ENCODE assay signal across 27 mouse cellular contexts in genomic region chr19:40238175-40238850, GRCm38 (mm10). TPM values are rescaled to one million over a fixed set of nuclear protein-coding genes. Genes with fewer than 3 reads are reported as not detected.
A peak's percentile ranks its signal among the peaks of the same experiment; 100 is the strongest.
DNase-seq lines count a peak whose midpoint lies in the region; ATAC-seq and TF ChIP-seq lines count a peak whose summit lies in the region.
"Had no signal": no experiment of that assay in that cellular context is flagged by ENCODE, and none has a peak within 500 bp of the region (broad histone marks: within the 10 kb centered on the region; RNA-seq: fewer than 3 reads in every experiment).

No protein-coding gene starts in this region.

- TF ChIP-seq RAD21 in MEL (IDR thresholded peaks at IDR 0.05; ENCODE audit: low read depth, low read length): no peak

- no peak overlapping the region for H3K4me3 ChIP-seq in intestine, embryonic 14.5 days (ENCODE audit: low read depth, low read length)
- no peak overlapping the region for H3K4me3 ChIP-seq in intestine, postnatal 0 days (ENCODE audit: low read depth, low read length)
- H3K4me3 ChIP-seq in MEL (ENCODE audit: control insufficient read depth in 1 of 2, insufficient read depth in 1 of 2, low read depth in 2 of 2, low read length in 2 of 2): no peak overlapping the region
- no peak overlapping the region for H3K4me3 ChIP-seq in embryonic fibroblast, embryonic 13.5 days (ENCODE audit: insufficient read depth, low read length)
- H3K4me3 ChIP-seq in lung, postnatal 0 days (ENCODE audit: low read depth, low read length): no peak overlapping the region
- H3K4me3 ChIP-seq: forebrain, embryonic 10.5 days; heart, embryonic 10.5 days; limb, embryonic 15.5 days; liver, embryonic 15.5 days; midbrain, embryonic 12.5 days had no signal

- H3K79me2 ChIP-seq in MEL (ENCODE audit: control insufficient read depth, insufficient read depth, low read length, poor library complexity): no peaks in the 10 kb centered on the region

- no peaks in the 10 kb centered on the region for H3K27me3 ChIP-seq in intestine, embryonic 14.5 days (replicated peaks; ENCODE audit: control insufficient read depth, insufficient read depth, low read length)
- no peaks in the 10 kb centered on the region for H3K27me3 ChIP-seq in intestine, postnatal 0 days (replicated peaks; ENCODE audit: control insufficient read depth, insufficient read depth, low read length)
- H3K27me3 ChIP-seq in MEL (ENCODE audit: control insufficient read depth in 1 of 2, insufficient read depth in 2 of 2, low read length in 2 of 2): no peaks in the 10 kb centered on the region; a peak in 1 of 4 replicates
- no peaks in the 10 kb centered on the region for H3K27me3 ChIP-seq in lung, postnatal 0 days (replicated peaks; ENCODE audit: insufficient read depth, low read length)
- H3K27me3 ChIP-seq: limb, embryonic 15.5 days; liver, embryonic 15.5 days; midbrain, embryonic 12.5 days had no signal

- peak; percentile 59 to 72; a peak in 3 of 4 replicates for TF ChIP-seq EP300 in MEL (IDR thresholded peaks at IDR 0.05; ENCODE audit: low read depth in 1 of 2, low read length in 2 of 2)
- TF ChIP-seq EP300 in lung, postnatal 0 days (IDR thresholded peaks at IDR 0.05): no peak

- TF ChIP-seq POLR2A in MEL (IDR thresholded peaks at IDR 0.05; ENCODE audit: control insufficient read depth in 1 of 2, insufficient read depth in 1 of 2, low read depth in 1 of 2, low read length in 2 of 2, poor library complexity in 1 of 2): no peak
- TF ChIP-seq POLR2A in embryonic fibroblast, embryonic 13.5 days (IDR thresholded peaks at IDR 0.05; ENCODE audit: low read depth, low read length): no peak

- 0 out of 2 replicates have a peak, but pooled peaks cover 8% of the 10 kb centered on the region for H3K4me1 ChIP-seq in intestine, embryonic 14.5 days (replicated peaks; ENCODE audit: control insufficient read depth, insufficient read depth, low read length)
- H3K4me1 ChIP-seq in intestine, postnatal 0 days (replicated peaks; ENCODE audit: control insufficient read depth, insufficient read depth, low read length): no peaks in the 10 kb centered on the region
- H3K4me1 ChIP-seq in MEL (ENCODE audit: control insufficient read depth in 1 of 2, insufficient read depth in 2 of 2, low read length in 2 of 2): no peaks in the 10 kb centered on the region
- H3K4me1 ChIP-seq in embryonic fibroblast, embryonic 13.5 days (ENCODE audit: control insufficient read depth, insufficient read depth, low read length): peaks cover 21% of the 10 kb centered on the region
- H3K4me1 ChIP-seq in lung, postnatal 0 days (ENCODE audit: insufficient read depth, low read depth, low read length): no peaks in the 10 kb centered on the region

- ATAC-seq in intestine, embryonic 14.5 days (replicated peaks; ENCODE audit: low FRiP score, low TSS enrichment, low read depth): no peak
- ATAC-seq in intestine, postnatal 0 days: no peak
- peak; percentile 85 for ATAC-seq in megakaryocyte-erythroid progenitor cell, adult 5-6 weeks (replicated peaks; ENCODE audit: low FRiP score, low TSS enrichment, poor library complexity, severe bottlenecking)
- ATAC-seq in lung, postnatal 0 days: no peak

- H3K9ac ChIP-seq in intestine, embryonic 14.5 days (ENCODE audit: low read length): no peak overlapping the region
- H3K9ac ChIP-seq in intestine, postnatal 0 days (ENCODE audit: low read depth, low read length): no peak overlapping the region
- no peak overlapping the region for H3K9ac ChIP-seq in MEL (ENCODE audit: control insufficient read depth, low read depth, low read length, poor library complexity, severe bottlenecking)
- H3K9ac ChIP-seq in lung, postnatal 0 days (replicated peaks; ENCODE audit: low read depth): no peak overlapping the region
- H3K9ac ChIP-seq: limb, embryonic 15.5 days; liver, embryonic 15.5 days; midbrain, embryonic 12.5 days had no signal

- 74% methylated on average over 6 of the region's 6 CpGs for WGBS in intestine, embryonic 14.5 days
- 77% methylated on average over 6 of the region's 6 CpGs for WGBS in intestine, postnatal 0 days
- WGBS in lung, postnatal 0 days: 78% methylated on average over 6 of the region's 6 CpGs

- H3K4me2 ChIP-seq in intestine, embryonic 14.5 days (ENCODE audit: low read length): no peak overlapping the region
- no peak overlapping the region for H3K4me2 ChIP-seq in intestine, postnatal 0 days (replicated peaks; ENCODE audit: low read depth)
- H3K4me2 ChIP-seq in lung, postnatal 0 days (replicated peaks; ENCODE audit: low read depth, low read length): no peak overlapping the region
- H3K4me2 ChIP-seq: limb, embryonic 15.5 days; liver, embryonic 15.5 days; midbrain, embryonic 12.5 days had no signal

- peak; percentile 21 for DNase-seq in intestine, embryonic 14.5 days (ENCODE audit: low spot score)
- DNase-seq in MEL (ENCODE audit: low read depth, low spot score): peak; percentile 74
- DNase-seq in lung, postnatal 0 days (ENCODE audit: low spot score): no peak
- DNase-seq in testis, postnatal 10 days (ENCODE audit: low spot score): no peak
- DNase-seq: adrenal gland, postnatal 25 days; B cell, adult 2 months; cerebellum, adult 8-10 months; cerebellum, postnatal 36 days; gastrocnemius, postnatal 36 days; kidney, adult 18-20 months had no signal

- 0 out of 2 replicates have a peak, but pooled peaks cover 4% of the 10 kb centered on the region for H3K36me3 ChIP-seq in intestine, embryonic 14.5 days (ENCODE audit: control insufficient read depth, insufficient read depth, low read length)
- H3K36me3 ChIP-seq in intestine, postnatal 0 days (ENCODE audit: control insufficient read depth, insufficient read depth): peaks cover 17% of the 10 kb centered on the region; the same call in 1 of the 2 replicates
- no peaks in the 10 kb centered on the region; a peak in 1 of 4 replicates for H3K36me3 ChIP-seq in MEL (ENCODE audit: control insufficient read depth in 1 of 2, insufficient read depth in 2 of 2, low read length in 2 of 2)
- H3K36me3 ChIP-seq in lung, postnatal 0 days (ENCODE audit: insufficient read depth, low read length): no peaks in the 10 kb centered on the region
- H3K36me3 ChIP-seq: limb, embryonic 15.5 days; midbrain, embryonic 12.5 days had no signal

- TF ChIP-seq CTCF in intestine, postnatal 0 days (IDR thresholded peaks at IDR 0.05; ENCODE audit: low read depth): no peak
- TF ChIP-seq CTCF in MEL (IDR thresholded peaks at IDR 0.05 in 2 of 3, conservative IDR thresholded peaks at IDR 0.05 in 1 of 3; ENCODE audit: control insufficient read depth in 1 of 3, insufficient read depth in 1 of 3, low read depth in 2 of 3, low read length in 3 of 3, poor library complexity in 1 of 3, severe bottlenecking in 1 of 3): no peak
- no peak for TF ChIP-seq CTCF in embryonic fibroblast, embryonic 13.5 days (IDR thresholded peaks at IDR 0.05; ENCODE audit: borderline replicate concordance, insufficient read depth, low read length)
- no peak for TF ChIP-seq CTCF in lung, postnatal 0 days (IDR thresholded peaks at IDR 0.05)

- no peaks in the 10 kb centered on the region for H3K9me3 ChIP-seq in intestine, embryonic 14.5 days (ENCODE audit: control insufficient read depth, low read length)
- H3K9me3 ChIP-seq in intestine, postnatal 0 days (ENCODE audit: control insufficient read depth): no peaks in the 10 kb centered on the region
- no peaks in the 10 kb centered on the region for H3K9me3 ChIP-seq in MEL (replicated peaks; ENCODE audit: insufficient read depth, low read length)
- H3K9me3 ChIP-seq in lung, postnatal 0 days (ENCODE audit: low read length): no peaks in the 10 kb centered on the region
- H3K9me3 ChIP-seq: forebrain, embryonic 10.5 days; heart, embryonic 10.5 days; limb, embryonic 15.5 days; liver, embryonic 15.5 days; midbrain, embryonic 12.5 days had no signal

- H3K27ac ChIP-seq in intestine, embryonic 14.5 days (ENCODE audit: low read depth): no peak overlapping the region
- no peak overlapping the region for H3K27ac ChIP-seq in intestine, postnatal 0 days (ENCODE audit: low read depth, low read length)
- H3K27ac ChIP-seq in MEL (ENCODE audit: control insufficient read depth, low read depth, low read length): no peak overlapping the region
- peak overlapping the region; percentile 70 for H3K27ac ChIP-seq in embryonic fibroblast, embryonic 13.5 days (ENCODE audit: insufficient read depth, low read length)
- H3K27ac ChIP-seq in lung, postnatal 0 days (ENCODE audit: low read length): no peak overlapping the region
- H3K27ac ChIP-seq: forebrain, embryonic 10.5 days; heart, embryonic 10.5 days; limb, embryonic 15.5 days; liver, embryonic 15.5 days; midbrain, embryonic 12.5 days; stomach, postnatal 0 days had no signal

TF ChIP-seq in MEL, 35 proteins besides CTCF, POLR2A, EP300 and RAD21 (continues in another document):
- TF ChIP-seq NELFE (IDR thresholded peaks at IDR 0.05; ENCODE audit: low read depth, low read length): no peak
- TF ChIP-seq TAL1 (IDR thresholded peaks at IDR 0.05; ENCODE audit: low read length): 0 out of 2 replicates have a peak, but pooled peaks have one; percentile 9
- TF ChIP-seq ETS1 (IDR thresholded peaks at IDR 0.05; ENCODE audit: low read depth, low read length): peak; percentile 37; the same call in 1 of the 2 replicates
- peak; percentile 68 for TF ChIP-seq GATA1 (IDR thresholded peaks at IDR 0.05; ENCODE audit: low read depth, low read length)

RNA-seq across cellular contexts. Expression of gene Pdlim1, which starts 33.3 kb away (rescaled TPM):
- polyA plus RNA-seq in intestine, embryonic 14.5 days (2014; fragmentation: Nextera tagmentation; extraction: Ambion mirVana): 192 and 200 TPM in 2 replicates
- 167 and 175 TPM in 2 replicates for polyA plus RNA-seq in intestine, postnatal 0 days (2015; fragmentation: Nextera tagmentation; extraction: Ambion mirVana)
- not detected in 2 replicates for total RNA-seq in MEL (2012; rRNA removed)
- polyA plus RNA-seq in MEL (2012; ENCODE audit: insufficient read depth in 1 of 2, insufficient read length in 2 of 2, low read depth in 1 of 2, low replicate concordance in 2 of 2, missing spikeins in 1 of 2): not detected
- 121 and 212 TPM in 2 replicates for polyA plus RNA-seq in embryonic fibroblast, embryonic 13.5 days (2011; ENCODE audit: insufficient read length, low read depth, missing spikeins)
- 96.0 and 179 TPM in 2 replicates for total RNA-seq in megakaryocyte-erythroid progenitor cell, adult 5-6 weeks (2014; fragmentation: Nextera tagmentation)
- 106 and 142 TPM in 2 replicates for total RNA-seq in megakaryocyte-erythroid progenitor cell, adult 5-6 weeks (2017)
- polyA plus RNA-seq in lung, postnatal 0 days (2015; fragmentation: Nextera tagmentation; extraction: Ambion mirVana): 139 and 147 TPM in 2 replicates

RNA-seq across cellular contexts. Expression of gene Cyp2c70, which starts 51.2 kb away (rescaled TPM):
- 0.39 and 0.79 TPM in 2 replicates for polyA plus RNA-seq in intestine, embryonic 14.5 days (2014; fragmentation: Nextera tagmentation; extraction: Ambion mirVana)
- polyA plus RNA-seq in intestine, postnatal 0 days (2015; fragmentation: Nextera tagmentation; extraction: Ambion mirVana): 1.3 and 2.5 TPM in 2 replicates
- total RNA-seq in MEL (2012; rRNA removed): not detected in 2 replicates
- not detected for polyA plus RNA-seq in MEL (2012; ENCODE audit: insufficient read depth in 1 of 2, insufficient read length in 2 of 2, low read depth in 1 of 2, low replicate concordance in 2 of 2, missing spikeins in 1 of 2)
- polyA plus RNA-seq in embryonic fibroblast, embryonic 13.5 days (2011; ENCODE audit: insufficient read length, low read depth, missing spikeins): not detected in 2 replicates
- not detected in 2 replicates for total RNA-seq in megakaryocyte-erythroid progenitor cell, adult 5-6 weeks (2014; fragmentation: Nextera tagmentation)
- total RNA-seq in megakaryocyte-erythroid progenitor cell, adult 5-6 weeks (2017): not detected in 2 replicates
- polyA plus RNA-seq in lung, postnatal 0 days (2015; fragmentation: Nextera tagmentation; extraction: Ambion mirVana): not detected in 2 replicates
- total RNA-seq: gastrocnemius, adult 18-20 months; gastrocnemius, postnatal 36 days; neutrophil, adult 5-6 weeks had no signal
- polyA plus RNA-seq: brain, embryonic 14.5 days; forebrain, embryonic 10.5 days; heart, postnatal 0 days; hindbrain, embryonic 11.5 days; limb, embryonic 15.5 days; lung, embryonic 16.5 days; midbrain, embryonic 12.5 days; thymus, postnatal 0 days; urinary bladder, adult 2 months had no signal

Comparison
In these comparisons a context has a peak if more than half of its experiments do, and no peak if none do; other contexts are left out.
1. DNase-seq: peak in intestine, embryonic 14.5 days (single experiment) and MEL (single experiment); none in lung, postnatal 0 days (single experiment) and testis, postnatal 10 days (single experiment).
2. RNA of gene Pdlim1, which starts 33.3 kb away (polyA plus RNA-seq): 192 to 200 TPM in intestine, embryonic 14.5 days, 167 to 175 TPM in intestine, postnatal 0 days, 139 to 147 TPM in lung, postnatal 0 days and 121 to 212 TPM in embryonic fibroblast, embryonic 13.5 days; not detected in MEL; every median in the first group is over 100 times any median in the second.